Mouse (Mus musculus) stomach, postnatal 0 days (tissue): ENCODE data around the gene Pdia6. TPM values are rescaled to one million over a fixed set of nuclear protein-coding genes. Genes with fewer than 3 reads are reported as not detected.

ENCODE experiments used
- ATAC-seq: fragments of 200-750 bp; cut with Nextera tagmentation; 2 replicates; pipeline ENCODE4 v1.8.0; 2017; ENCODE audit not compliant: low FRiP score, low TSS enrichment
- DNase-seq: peaks from one replicate; pipeline ENCODE4 v3.0.0-alpha.2; 2016; ENCODE audit warnings: low spot score
- H3K27ac ChIP-seq: fragments of 300-500 bp; sonication (generic); replicated peaks from 2 replicates; pipeline ENCODE4 v1.5.1; 2014; ENCODE audit warnings: mild to moderate bottlenecking, control low read depth
- H3K27me3 ChIP-seq: fragments of 300-500 bp; sonication (generic); 2 replicates; pipeline ENCODE4 v1.6.1; 2014; ENCODE audit warnings: low read length; ENCODE audit not compliant: control insufficient read depth, insufficient read depth
- H3K36me3 ChIP-seq: fragments of 300-500 bp; sonication (generic); 2 replicates; pipeline ENCODE4 v1.6.1; 2014; ENCODE audit warnings: low read length, mixed read lengths; ENCODE audit not compliant: control insufficient read depth, insufficient read depth
- H3K4me1 ChIP-seq: fragments of 300-500 bp; sonication (generic); replicated peaks from 2 replicates; pipeline ENCODE4 v1.6.1; 2014; ENCODE audit warnings: antibody characterized with exemption; ENCODE audit not compliant: control insufficient read depth, insufficient read depth
- H3K4me2 ChIP-seq: fragments of 300-500 bp; sonication (generic); replicated peaks from 2 replicates; pipeline ENCODE4 v1.6.1; 2014; ENCODE audit warnings: low read depth, mild to moderate bottlenecking, control low read depth, moderate library complexity
- H3K4me3 ChIP-seq: fragments of 300-500 bp; sonication (generic); 2 replicates; pipeline ENCODE4 v1.5.1; 2014; ENCODE audit warnings: low read depth, low read length, control low read depth
- H3K9ac ChIP-seq: fragments of 300-500 bp; sonication (generic); 2 replicates; pipeline ENCODE4 v1.6.1; 2014; ENCODE audit warnings: mild to moderate bottlenecking, low read length, control low read depth, mixed read lengths
- H3K9me3 ChIP-seq: fragments of 300-500 bp; sonication (generic); 2 replicates; pipeline ENCODE4 v1.6.1; 2016; ENCODE audit warnings: low read length; ENCODE audit not compliant: control insufficient read depth
- CTCF ChIP-seq: IDR thresholded peaks from 2 replicates; pipeline ENCODE4 v1.5.1; 2016; ENCODE audit warnings: antibody characterized with exemption, low read depth, mild to moderate bottlenecking, moderate library complexity
- EP300 ChIP-seq: optimal IDR thresholded peaks from 2 replicates; pipeline ENCODE3; 2016; ENCODE audit warnings: antibody characterized with exemption
- WGBS: fragments of 180-500 bp; shearing (Covaris S2); extraction: QIAGEN DNeasy Blood & Tissue Kit; methylation state at CpG from one replicate; pipeline ENCODE4 v1.1.7; 2014; 5-methylcytosine and 5-hydroxymethylcytosine counted together
- polyA plus RNA-seq: library from polyadenylated mRNA; unstranded; fragments of >200 nt; fragmentation: Nextera tagmentation; extraction: Ambion mirVana; gene quantifications from 2 replicates; pipeline ENCODE4 v1.2.1, GENCODE M21; 2015

Pdia6 gene
- polyA plus RNA-seq, 1 experiment from 2014 or later = 375 TPM

DNA sequence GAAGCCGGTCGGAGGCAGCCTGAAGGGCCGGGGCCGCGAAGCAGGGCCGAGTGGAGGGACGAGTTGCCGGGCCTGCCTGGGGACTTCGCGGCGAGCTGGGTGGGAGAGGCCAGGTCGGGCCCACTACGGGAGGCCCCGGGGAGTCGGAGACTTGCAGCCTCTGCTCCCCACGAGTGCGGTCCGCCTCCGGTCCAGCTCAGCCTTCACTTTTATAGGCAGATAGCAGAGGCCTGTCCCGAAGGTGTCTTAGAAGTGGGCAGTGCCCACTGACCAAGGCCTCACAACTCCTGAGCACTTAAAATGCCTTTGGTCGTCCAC, 287 bp downstream of the Pdia6 start:
- H3K4me2 ChIP-seq = peak overlapping the region; percentile 66
- ATAC-seq (peak; percentile 71), DNase-seq (no peak)
- peaks cover 12% of the 10 kb centered on the region; the same call in 1 of the 2 replicates for H3K36me3 ChIP-seq
- H3K9ac ChIP-seq = peak overlapping the region; percentile 86
- no peaks in the 10 kb centered on the region for H3K27me3 ChIP-seq
- peak overlapping the region; percentile 78 for H3K27ac ChIP-seq
- TF ChIP-seq CTCF (no peak), EP300 (no peak)
- peak overlapping the region; percentile 92 for H3K4me3 ChIP-seq
- WGBS = under 1% methylated on average over 21 of the region's 21 CpGs
- H3K9me3 ChIP-seq = no peaks in the 10 kb centered on the region
- H3K4me1 ChIP-seq = peaks cover 4% of the 10 kb centered on the region; the same call in 1 of the 2 replicates

DNA sequence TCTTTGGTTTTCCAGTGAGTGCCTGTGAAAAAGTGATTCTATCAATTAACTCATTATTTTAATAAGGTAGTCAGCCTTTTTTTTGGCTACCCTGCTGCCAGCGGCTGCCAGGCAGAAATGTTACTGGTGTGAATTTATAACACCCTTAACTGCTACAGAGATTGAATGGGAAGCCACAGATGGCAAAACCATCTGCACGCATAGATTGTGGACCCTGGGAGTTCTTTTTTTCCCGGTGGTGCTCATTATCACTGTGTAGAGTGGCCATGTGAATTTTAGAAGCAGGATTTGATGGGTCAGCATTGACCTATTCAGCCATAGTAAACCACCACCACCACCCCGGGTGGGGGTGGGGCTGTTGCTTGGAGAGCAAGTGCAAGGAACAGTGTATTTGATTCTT, 971 bp downstream of the Pdia6 start:
- Histone ChIP-seq H3K4me1 (peaks cover 4% of the 10 kb centered on the region; the same call in 1 of the 2 replicates), H3K27ac (no peak overlapping the region), H3K9ac (peak overlapping the region; percentile 86), H3K9me3 (no peaks in the 10 kb centered on the region), H3K27me3 (no peaks in the 10 kb centered on the region), H3K4me3 (peak overlapping the region; percentile 92), H3K36me3 (peaks cover 14% of the 10 kb centered on the region; the same call in 1 of the 2 replicates), H3K4me2 (peak overlapping the region; percentile 66)
- WGBS = 8% methylated on average over 4 of the region's 4 CpGs
- ATAC-seq = no peak
- TF ChIP-seq CTCF (no peak), EP300 (no peak)
- DNase-seq = peak; percentile 27

DNA sequence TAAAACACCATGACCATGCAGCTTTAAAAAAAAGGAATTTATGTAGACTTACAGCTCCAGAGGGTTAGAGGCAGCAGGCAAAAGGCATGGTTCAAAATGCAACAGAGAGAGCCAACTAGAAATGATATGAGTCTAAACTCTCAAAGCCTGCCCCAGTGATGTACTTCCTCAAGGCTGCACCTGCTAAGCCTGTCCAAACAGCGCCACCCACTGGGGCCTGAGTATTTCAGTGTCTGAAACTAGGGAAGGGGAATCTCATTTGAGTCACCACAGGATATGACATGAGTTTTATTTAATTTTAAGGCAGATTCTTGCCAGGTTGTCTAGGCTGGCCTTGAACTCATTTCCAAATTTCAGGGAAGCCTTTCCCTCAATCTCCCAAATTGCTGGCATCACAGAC, 4.9 kb downstream of the Pdia6 start:
- Histone ChIP-seq H3K9ac (no peak overlapping the region), H3K9me3 (no peaks in the 10 kb centered on the region), H3K36me3 (peaks cover 23% of the 10 kb centered on the region), H3K27ac (no peak overlapping the region), H3K4me2 (no peak overlapping the region), H3K27me3 (no peaks in the 10 kb centered on the region), H3K4me3 (no peak overlapping the region), H3K4me1 (peaks cover 4% of the 10 kb centered on the region; the same call in 1 of the 2 replicates)
- DNase-seq = peak; percentile 62
- TF ChIP-seq CTCF = peak; percentile 72
- TF ChIP-seq EP300 = no peak
- ATAC-seq = no peak
- 67% methylated on average over 1 of the region's 1 CpGs for WGBS

- Histone ChIP-seq H3K4me3 (no peak overlapping the region), H3K27ac (no peak overlapping the region), H3K4me1 (no peaks in the 10 kb centered on the region), H3K27me3 (no peaks in the 10 kb centered on the region), H3K36me3 (peaks cover 39% of the 10 kb centered on the region), H3K9me3 (no peaks in the 10 kb centered on the region), H3K4me2 (no peak overlapping the region), H3K9ac (no peak overlapping the region)
- DNase-seq (no peak), ATAC-seq (no peak)
- WGBS = 84% methylated on average over 7 of the region's 7 CpGs
- no peak for TF ChIP-seq EP300
- no peak for TF ChIP-seq CTCF
Observed at GRCm38 (mm10) chr12:17273841-17274240, 7.5 kb downstream of the Pdia6 start.

- Histone ChIP-seq H3K27me3 (no peaks in the 10 kb centered on the region), H3K36me3 (peaks cover 16% of the 10 kb centered on the region; the same call in 1 of the 2 replicates), H3K4me1 (no peaks in the 10 kb centered on the region), H3K4me2 (no peak overlapping the region), H3K4me3 (no peak overlapping the region), H3K27ac (no peak overlapping the region), H3K9ac (no peak overlapping the region), H3K9me3 (no peaks in the 10 kb centered on the region)
- TF ChIP-seq EP300 = no peak
- no peak for TF ChIP-seq CTCF
- ATAC-seq = 0 out of 2 replicates have a peak, but pooled peaks have one; percentile 13
- WGBS = 72% methylated on average over 4 of the region's 4 CpGs
- DNase-seq = no peak
Observed at GRCm38 (mm10) chr12:17288496-17288895, 22.2 kb downstream of the Pdia6 start.

DNA sequence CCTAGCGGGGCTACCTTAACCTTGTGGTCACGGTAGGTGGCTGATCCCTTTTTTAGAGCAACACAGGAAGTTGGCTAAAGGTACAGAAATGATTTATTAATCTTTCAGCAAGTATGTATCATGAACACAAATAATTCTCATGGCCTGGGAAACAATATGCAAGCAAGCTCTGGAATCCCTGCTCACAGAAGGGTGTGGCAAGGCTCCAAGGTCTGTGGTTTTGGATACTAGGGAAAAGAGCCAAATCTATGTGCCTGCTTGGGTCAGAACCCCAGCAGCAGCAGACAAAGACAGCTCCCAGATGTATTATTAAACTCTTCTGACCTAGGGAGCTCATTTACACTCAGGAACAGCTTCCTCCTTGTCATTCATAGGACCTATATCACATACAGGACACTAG, 22.7 kb downstream of the Pdia6 start:
- Histone ChIP-seq H3K9me3 (no peaks in the 10 kb centered on the region), H3K4me1 (no peaks in the 10 kb centered on the region), H3K36me3 (peaks cover 11% of the 10 kb centered on the region; the same call in 1 of the 2 replicates), H3K27ac (no peak overlapping the region), H3K27me3 (no peaks in the 10 kb centered on the region), H3K4me2 (no peak overlapping the region), H3K9ac (no peak overlapping the region), H3K4me3 (no peak overlapping the region)
- DNase-seq = no peak
- no peak for TF ChIP-seq CTCF
- 52% methylated on average over 2 of the region's 2 CpGs for WGBS
- no peak for ATAC-seq
